Mouse (Mus musculus) urinary bladder, adult 18-20 months (tissue): ENCODE data around the gene Fgfr2.

Experiments used
- DNase-seq, 2 experiments: peaks; one replicate each; pipeline ENCODE4 v3.0.0; 2022; ENCODE audit warnings: low spot score in 2 of 2, mixed read lengths in 2 of 2

Gene Fgfr2

GRCm38 (mm10) chr7:132339041-132339839 is 783.9 kb downstream of the Fgfr2 start:
- no peak for DNase-seq

GRCm38 (mm10) chr7:132338350-132338749 is 784.8 kb downstream of the Fgfr2 start:
- DNase-seq = no peak

- no peak for DNase-seq
Measured at GRCm38 (mm10) chr7:132337268-132337917, 785.8 kb downstream of the Fgfr2 start.

GRCm38 (mm10) chr7:132336781-132337180 is 786.4 kb downstream of the Fgfr2 start:
- no peak for DNase-seq

GRCm38 (mm10) chr7:132335367-132335766 is 787.8 kb downstream of the Fgfr2 start:
- DNase-seq = no peak

- no peak for DNase-seq
Measured at GRCm38 (mm10) chr7:132333078-132333477, 790.1 kb downstream of the Fgfr2 start.

GRCm38 (mm10) chr7:132332176-132332575 is 791.0 kb downstream of the Fgfr2 start:
- DNase-seq = no peak

GRCm38 (mm10) chr7:132330179-132330578 is 793.0 kb downstream of the Fgfr2 start:
- no peak for DNase-seq

- no peak for DNase-seq
Measured at GRCm38 (mm10) chr7:132328648-132329047, 794.5 kb downstream of the Fgfr2 start.

GRCm38 (mm10) chr7:132325549-132326331 is 797.4 kb downstream of the Fgfr2 start:
- DNase-seq = peak; percentile 72 to 75

GRCm38 (mm10) chr7:132323430-132323829 is 799.7 kb downstream of the Fgfr2 start:
- DNase-seq = no peak

- no peak for DNase-seq
Measured at GRCm38 (mm10) chr7:132321392-132321958, 801.7 kb downstream of the Fgfr2 start.

- DNase-seq = peak in 1 of 2 experiments; percentile 36
Measured at GRCm38 (mm10) chr7:132317036-132317541, 806.1 kb downstream of the Fgfr2 start, which contains the start of gene Chst15. TSS of gene Chst15 (minus strand) at chr7:132317228.

GRCm38 (mm10) chr7:132316101-132317035 is 806.8 kb downstream of the Fgfr2 start:
- DNase-seq = peak; percentile 65 to 79

- DNase-seq = peak; percentile 64 to 65
Measured at GRCm38 (mm10) chr7:132315149-132316091, 807.7 kb downstream of the Fgfr2 start.

GRCm38 (mm10) chr7:132312396-132312795 is 810.8 kb downstream of the Fgfr2 start:
- peak in 1 of 2 experiments; percentile 52 for DNase-seq

- DNase-seq = no peak
Measured at GRCm38 (mm10) chr7:132308537-132309191, 814.5 kb downstream of the Fgfr2 start.

GRCm38 (mm10) chr7:132307722-132308271 is 815.4 kb downstream of the Fgfr2 start:
- no peak for DNase-seq
